Mouse (Mus musculus): ENCODE measurements at regions not wholly inside any gene's neighbourhood (a gene's known extent, or its start where the extent isn't known, plus 50 kb on each side); places are given as distances from the start of the nearest gene placed in this dataset.

DNA sequence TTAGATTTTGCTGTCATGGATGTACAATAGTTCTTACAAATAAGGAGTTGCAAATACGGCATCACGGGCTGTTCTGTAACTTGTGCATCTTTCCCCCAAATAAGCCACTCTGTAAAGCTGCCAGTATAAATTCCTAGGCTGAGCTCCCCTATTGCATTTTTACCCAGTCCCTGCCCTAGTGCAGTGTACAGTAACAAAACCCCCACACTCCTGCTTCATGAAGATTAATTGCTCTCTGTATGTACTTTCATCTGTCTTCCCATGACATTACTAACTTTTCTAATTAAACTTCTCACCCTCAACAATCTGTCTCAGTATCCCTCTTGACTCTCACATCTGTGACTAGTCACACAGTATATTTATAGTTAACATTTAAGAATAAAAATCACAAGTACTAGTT, 73.4 kb downstream of the Tm4sf1 start:
- Histone ChIP-seq H3K4me2 (ENCODE audit: low read depth) (no peak overlapping the region), H3K4me3 (ENCODE audit: low read depth, low read length) (no peak overlapping the region), H3K9ac (no peak overlapping the region), H3K27ac (ENCODE audit: low read depth, low read length) (no peak overlapping the region), H3K4me1 (ENCODE audit: insufficient read depth) (no peaks in the 10 kb centered on the region), H3K9me3 (ENCODE audit: low read length) (no peaks in the 10 kb centered on the region), H3K36me3 (ENCODE audit: insufficient read depth) (no peaks in the 10 kb centered on the region), H3K27me3 (ENCODE audit: insufficient read depth, low read length) (no peaks in the 10 kb centered on the region)
- DNase-seq (no peak), ATAC-seq (no peak)
- no peak for TF ChIP-seq CTCF (IDR thresholded peaks at IDR 0.05; ENCODE audit: low read depth)
- 80% methylated on average over 2 of the region's 2 CpGs for WGBS

GRCm38 (mm10) chr3:57223773-57224172, 78.0 kb downstream of the Tm4sf1 start:
- DNase-seq (peak; percentile 45), ATAC-seq (peak; percentile 87)
- WGBS = 34% methylated on average over 2 of the region's 2 CpGs
- no peak for TF ChIP-seq CTCF (IDR thresholded peaks at IDR 0.05; ENCODE audit: low read depth)
- Histone ChIP-seq H3K4me1 (ENCODE audit: insufficient read depth) (no peaks in the 10 kb centered on the region), H3K4me3 (ENCODE audit: low read depth, low read length) (no peak overlapping the region), H3K27ac (ENCODE audit: low read depth, low read length) (no peak overlapping the region), H3K27me3 (ENCODE audit: insufficient read depth, low read length) (no peaks in the 10 kb centered on the region), H3K9me3 (ENCODE audit: low read length) (no peaks in the 10 kb centered on the region), H3K4me2 (ENCODE audit: low read depth) (no peak overlapping the region), H3K36me3 (ENCODE audit: insufficient read depth) (no peaks in the 10 kb centered on the region), H3K9ac (no peak overlapping the region)

DNA sequence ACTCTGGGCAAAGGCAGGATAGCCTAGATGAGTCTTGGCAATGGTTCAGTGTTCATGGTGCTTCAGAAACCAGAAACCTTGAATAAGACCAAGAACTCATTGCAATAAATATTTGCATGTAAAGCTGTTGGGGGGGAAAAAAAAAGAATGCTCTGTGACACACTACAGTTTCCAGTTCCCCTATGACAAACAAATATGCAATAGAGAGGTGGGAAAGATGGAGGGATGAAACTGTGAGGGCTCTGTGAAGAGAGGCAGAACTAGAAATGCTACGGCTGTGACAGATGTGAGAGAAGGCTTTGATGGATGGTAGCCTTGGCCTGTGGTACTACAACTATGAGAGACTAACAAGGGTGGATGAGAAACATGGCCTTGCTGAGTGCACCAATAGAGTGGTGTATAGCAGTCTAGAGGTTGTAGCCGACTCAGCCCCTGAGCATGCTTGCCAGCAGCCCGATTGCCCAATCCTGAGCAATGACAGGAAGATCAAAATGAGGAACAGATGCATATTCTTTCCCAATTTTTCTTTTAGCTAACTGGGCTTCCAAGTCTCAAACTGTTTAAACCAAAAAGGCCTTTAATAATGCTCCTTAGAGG, 79.4 kb downstream of the Tm4sf1 start:
- WGBS = 88% methylated on average over 3 of the region's 3 CpGs
- Histone ChIP-seq H3K9ac (no peak overlapping the region), H3K27ac (ENCODE audit: low read depth, low read length) (no peak overlapping the region), H3K4me1 (ENCODE audit: insufficient read depth) (no peaks in the 10 kb centered on the region), H3K4me2 (ENCODE audit: low read depth) (no peak overlapping the region), H3K4me3 (ENCODE audit: low read depth, low read length) (no peak overlapping the region), H3K9me3 (ENCODE audit: low read length) (no peaks in the 10 kb centered on the region), H3K27me3 (ENCODE audit: insufficient read depth, low read length) (no peaks in the 10 kb centered on the region), H3K36me3 (ENCODE audit: insufficient read depth) (no peaks in the 10 kb centered on the region)
- ATAC-seq (no peak), DNase-seq (no peak)
- TF ChIP-seq CTCF (IDR thresholded peaks at IDR 0.05; ENCODE audit: low read depth) = no peak

- TF ChIP-seq CTCF (IDR thresholded peaks at IDR 0.05; ENCODE audit: low read depth) = no peak
- DNase-seq (no peak), ATAC-seq (no peak)
- Histone ChIP-seq H3K4me3 (ENCODE audit: low read depth, low read length) (no peak overlapping the region), H3K9me3 (ENCODE audit: low read length) (no peaks in the 10 kb centered on the region), H3K27ac (ENCODE audit: low read depth, low read length) (no peak overlapping the region), H3K36me3 (ENCODE audit: insufficient read depth) (no peaks in the 10 kb centered on the region), H3K9ac (no peak overlapping the region), H3K4me1 (ENCODE audit: insufficient read depth) (no peaks in the 10 kb centered on the region), H3K27me3 (ENCODE audit: insufficient read depth, low read length) (no peaks in the 10 kb centered on the region), H3K4me2 (ENCODE audit: low read depth) (no peak overlapping the region)
- 58% methylated on average over 3 of the region's 3 CpGs for WGBS
These were observed 83.4 kb downstream of the Tm4sf1 start for GRCm38 (mm10) chr3:57218431-57218830.

GRCm38 (mm10) chr3:57204066-57204723, 97.6 kb downstream of the Tm4sf1 start:
- Histone ChIP-seq H3K9me3 (ENCODE audit: low read length) (no peaks in the 10 kb centered on the region), H3K27ac (ENCODE audit: low read depth, low read length) (no peak overlapping the region), H3K4me1 (ENCODE audit: insufficient read depth) (no peaks in the 10 kb centered on the region), H3K27me3 (ENCODE audit: insufficient read depth, low read length) (no peaks in the 10 kb centered on the region), H3K4me3 (ENCODE audit: low read depth, low read length) (no peak overlapping the region), H3K9ac (no peak overlapping the region), H3K36me3 (ENCODE audit: insufficient read depth) (no peaks in the 10 kb centered on the region), H3K4me2 (ENCODE audit: low read depth) (no peak overlapping the region)
- WGBS = 21% methylated on average over 3 of the region's 3 CpGs
- ATAC-seq (peak; percentile 65; the same call in 1 of the 2 replicates), DNase-seq (peak; percentile 87)
- peak; percentile 83 for TF ChIP-seq CTCF (IDR thresholded peaks at IDR 0.05; ENCODE audit: low read depth)

DNA sequence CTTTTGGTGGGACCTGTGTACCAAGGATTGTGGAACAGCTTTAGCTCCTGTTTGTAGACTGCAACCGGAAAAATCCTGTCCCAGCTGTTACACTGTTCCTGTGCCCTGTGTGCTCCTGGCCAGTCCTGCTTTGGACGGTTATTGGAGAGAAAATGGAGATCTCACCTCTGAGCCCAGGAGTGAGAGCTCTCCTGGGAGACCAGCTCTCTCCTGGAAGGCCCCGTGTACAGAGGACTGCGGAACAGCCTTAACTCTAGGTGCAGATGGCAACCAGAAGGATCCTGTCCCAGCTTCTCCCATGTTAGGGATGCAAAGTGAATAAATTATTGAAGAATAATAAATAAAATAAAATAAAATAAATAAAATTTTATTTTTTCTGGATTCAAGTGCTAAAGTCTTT, 98.4 kb downstream of the Tm4sf1 start:
- no peak for DNase-seq
- H3K9me3 ChIP-seq (ENCODE audit: low read length) = no peaks in the 10 kb centered on the region
- H3K9ac ChIP-seq = no peak overlapping the region
- no peak overlapping the region for H3K4me2 ChIP-seq (ENCODE audit: low read depth)
- no peak overlapping the region for H3K27ac ChIP-seq (ENCODE audit: low read depth, low read length)
- H3K27me3 ChIP-seq (ENCODE audit: insufficient read depth, low read length) = no peaks in the 10 kb centered on the region
- 0 out of 2 replicates have a peak, but pooled peaks have one; percentile 25 for ATAC-seq
- no peak overlapping the region for H3K4me3 ChIP-seq (ENCODE audit: low read depth, low read length)
- WGBS = 82% methylated on average over 4 of the region's 4 CpGs
- no peaks in the 10 kb centered on the region for H3K36me3 ChIP-seq (ENCODE audit: insufficient read depth)
- TF ChIP-seq CTCF (IDR thresholded peaks at IDR 0.05; ENCODE audit: low read depth) = no peak
- no peaks in the 10 kb centered on the region for H3K4me1 ChIP-seq (ENCODE audit: insufficient read depth)

GRCm38 (mm10) chr3:57181587-57181986, 120.2 kb downstream of the Tm4sf1 start:
- no peaks in the 10 kb centered on the region for H3K9me3 ChIP-seq (ENCODE audit: low read length)
- no peak overlapping the region for H3K4me3 ChIP-seq (ENCODE audit: low read depth, low read length)
- no peaks in the 10 kb centered on the region for H3K27me3 ChIP-seq (ENCODE audit: insufficient read depth, low read length)
- no peak for TF ChIP-seq CTCF (IDR thresholded peaks at IDR 0.05; ENCODE audit: low read depth)
- H3K4me2 ChIP-seq (ENCODE audit: low read depth) = no peak overlapping the region
- no peaks in the 10 kb centered on the region for H3K36me3 ChIP-seq (ENCODE audit: insufficient read depth)
- DNase-seq (no peak), ATAC-seq (no peak)
- no peaks in the 10 kb centered on the region for H3K4me1 ChIP-seq (ENCODE audit: insufficient read depth)
- H3K9ac ChIP-seq = no peak overlapping the region
- no peak overlapping the region for H3K27ac ChIP-seq (ENCODE audit: low read depth, low read length)
- 60% methylated on average over 4 of the region's 4 CpGs for WGBS
